Mouse (Mus musculus): ENCODE measurements at regions not wholly inside any gene's neighbourhood (a gene's known extent, or its start where the extent isn't known, plus 50 kb on each side); places are given as distances from the start of the nearest gene placed in this dataset.

DNA sequence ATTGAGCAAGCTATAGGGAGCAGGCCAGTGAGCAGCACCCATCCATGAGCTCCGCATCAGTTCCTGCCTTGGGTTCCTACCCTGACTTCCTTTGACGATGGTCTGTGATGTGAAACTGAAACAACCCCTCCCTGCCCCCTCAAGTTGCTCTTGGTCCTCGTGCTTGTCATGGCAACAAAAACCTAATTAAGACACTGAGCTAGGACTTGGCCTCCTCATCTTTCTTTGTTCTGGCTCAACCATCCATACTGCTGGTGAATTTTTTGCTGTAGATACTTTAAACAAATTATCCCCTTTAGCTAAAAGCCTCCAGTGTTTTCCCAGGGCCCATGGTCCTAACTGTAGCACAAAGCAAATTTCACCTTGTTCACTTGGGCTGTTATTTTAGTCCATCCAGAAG is 129.9 kb upstream of the Peli2 start:
- DNase-seq (ENCODE audit: low read depth, low spot score) = no peak

DNA sequence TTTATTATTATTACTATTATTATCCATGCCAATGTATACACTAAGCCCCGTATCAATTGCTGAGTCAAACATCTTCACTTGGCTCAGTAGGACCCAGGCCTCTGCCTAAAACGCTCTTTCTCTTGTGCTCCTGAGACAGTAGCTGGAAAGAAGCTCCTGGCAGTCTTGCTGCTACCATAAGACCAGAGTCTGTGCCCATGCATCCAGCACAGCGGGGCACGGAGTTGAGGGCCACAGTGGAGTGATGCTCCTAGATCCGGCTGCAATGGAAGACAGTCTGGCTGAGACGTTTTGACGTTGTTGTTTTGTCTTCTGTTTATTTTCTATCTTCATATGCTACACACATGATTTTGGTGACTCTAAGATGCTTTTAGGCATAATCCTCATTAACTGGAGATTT is 129.1 kb upstream of the Peli2 start:
- no peak for DNase-seq (ENCODE audit: low read depth, low spot score)

- no peak for DNase-seq (ENCODE audit: low read depth, low spot score)
These were observed 128.5 kb upstream of the Peli2 start for GRCm38 (mm10) chr14:47992091-47992490.

DNA sequence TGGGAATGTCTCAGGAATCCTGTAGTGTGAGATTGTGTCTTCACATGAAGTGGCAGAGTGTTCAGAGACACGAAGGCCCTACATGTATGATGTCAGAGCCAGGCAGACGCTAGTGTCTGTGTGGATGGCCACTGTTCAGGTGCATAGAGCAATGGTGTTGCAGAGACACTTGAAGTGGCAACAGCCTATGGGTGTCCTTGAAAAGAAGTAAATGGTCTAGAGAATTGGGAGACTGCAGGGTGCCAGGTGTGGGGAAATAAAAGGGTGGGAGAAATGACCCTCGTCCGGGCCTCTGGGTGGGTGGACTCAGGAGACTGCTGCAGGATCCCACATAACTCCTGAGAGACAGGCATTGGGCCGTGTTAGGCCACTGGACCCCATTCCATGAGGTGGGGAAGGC is 127.8 kb upstream of the Peli2 start:
- no peak for DNase-seq (ENCODE audit: low read depth, low spot score)

DNA sequence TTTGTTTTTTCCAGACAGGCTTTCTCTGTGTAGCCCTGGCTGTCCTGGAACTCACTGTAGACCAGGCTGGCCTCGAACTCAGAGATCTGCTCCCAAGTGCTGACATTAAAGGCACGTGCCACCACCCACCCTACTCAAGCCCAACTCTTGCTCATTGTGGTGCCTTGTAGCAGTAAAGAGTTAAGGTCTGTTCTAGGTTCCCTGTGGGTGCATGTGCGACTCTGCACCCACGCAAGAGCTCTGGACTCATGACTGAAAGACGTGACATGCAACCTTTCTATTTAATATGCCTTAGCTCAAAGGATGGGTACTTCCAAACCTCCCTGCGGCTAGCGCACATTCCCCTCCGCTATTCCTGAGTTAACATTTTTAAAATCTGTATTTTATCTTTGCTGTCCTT is 121.7 kb upstream of the Peli2 start:
- DNase-seq (ENCODE audit: low read depth, low spot score) = no peak

DNA sequence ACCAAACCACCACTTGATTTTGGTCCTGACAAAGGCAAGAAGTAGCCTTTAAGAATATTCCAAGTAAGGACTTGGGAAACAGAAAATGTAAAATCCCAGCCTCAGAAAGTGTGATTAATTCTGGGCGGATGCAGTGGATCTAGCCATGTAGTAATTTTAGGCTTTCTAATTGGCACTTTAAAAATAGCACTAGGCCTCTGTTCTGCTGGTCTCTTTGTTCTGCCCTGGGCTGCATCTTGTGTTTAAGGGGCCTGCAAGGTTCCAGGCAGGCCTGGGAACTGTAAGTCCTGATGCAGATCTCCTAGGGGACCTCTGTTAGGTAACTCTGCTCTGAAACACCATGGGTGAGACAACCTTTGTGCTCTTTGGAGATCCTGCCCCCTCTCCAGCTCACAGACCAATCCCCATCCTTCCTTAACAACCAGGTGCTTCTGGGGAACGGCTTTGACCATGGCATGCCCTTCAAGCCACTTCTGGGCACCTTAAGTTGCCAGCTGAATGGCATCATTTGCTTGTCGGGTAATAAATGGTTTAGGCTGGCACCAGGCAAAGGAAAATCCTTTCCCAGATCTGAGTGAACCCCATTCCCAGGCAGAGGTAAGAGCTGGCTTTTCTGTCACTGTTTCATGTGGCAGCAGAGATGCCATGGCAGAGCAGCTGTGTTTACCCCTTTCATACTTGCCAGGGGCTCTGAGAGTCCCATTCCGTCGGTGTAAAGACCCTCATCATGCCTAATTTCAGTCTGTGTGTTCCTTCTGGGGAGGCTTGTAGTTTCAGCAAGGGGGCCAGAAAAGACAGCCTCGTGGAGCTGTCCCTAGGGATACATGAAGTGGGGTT is 115.3 kb upstream of the Peli2 start:
- DNase-seq (ENCODE audit: low read depth, low spot score) = no peak

GRCm38 (mm10) chr14:48005929-48006309 is 114.7 kb upstream of the Peli2 start:
- no peak for DNase-seq (ENCODE audit: low read depth, low spot score)

- DNase-seq (ENCODE audit: low read depth, low spot score) = no peak
These were observed 108.0 kb upstream of the Peli2 start for GRCm38 (mm10) chr14:48012361-48013215.

DNA sequence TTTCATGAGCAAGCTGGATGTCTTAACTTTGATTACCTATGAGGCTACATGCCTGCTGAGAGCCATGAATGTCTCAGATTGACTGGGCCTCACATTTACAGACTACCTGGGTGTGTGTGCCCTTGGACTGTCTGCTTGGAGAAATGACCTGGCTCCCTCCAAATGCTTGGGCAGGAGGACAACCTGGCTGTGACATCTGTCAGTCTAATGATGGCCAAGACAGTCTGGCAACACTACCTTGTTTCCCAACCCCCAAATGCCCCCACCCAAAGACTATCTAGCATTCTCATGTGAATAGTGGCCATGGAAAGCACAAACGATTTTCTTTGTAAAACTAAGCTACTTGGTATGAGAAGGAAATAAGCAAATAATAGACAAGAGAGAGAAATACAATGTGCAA is 107.2 kb upstream of the Peli2 start:
- no peak for DNase-seq (ENCODE audit: low read depth, low spot score)

DNA sequence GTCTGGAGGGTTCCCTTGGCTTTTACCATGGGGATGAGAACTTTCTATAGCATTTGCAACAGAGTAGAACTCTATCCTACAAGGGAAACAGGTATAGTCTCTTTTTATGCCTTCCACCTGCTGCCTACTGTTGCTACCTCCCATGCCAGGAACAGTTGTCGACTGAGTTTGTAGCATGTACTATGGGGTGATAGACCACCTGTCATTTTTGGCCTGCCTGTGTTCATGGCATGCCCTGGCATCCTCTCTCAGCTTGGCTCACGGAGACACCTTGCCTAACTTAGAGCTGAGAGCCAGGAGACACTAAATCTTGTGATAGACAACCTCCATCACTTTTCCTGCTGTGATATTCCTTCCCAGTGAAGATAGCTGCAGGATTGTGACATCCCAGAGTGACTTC is 105.8 kb upstream of the Peli2 start:
- no peak for DNase-seq (ENCODE audit: low read depth, low spot score)

GRCm38 (mm10) chr14:48017971-48018370 is 102.7 kb upstream of the Peli2 start:
- DNase-seq (ENCODE audit: low read depth, low spot score) = no peak

- DNase-seq (ENCODE audit: low read depth, low spot score) = no peak
These were observed 101.3 kb upstream of the Peli2 start for GRCm38 (mm10) chr14:48019331-48019730.

- DNase-seq (ENCODE audit: low read depth, low spot score) = no peak
These were observed 98.4 kb upstream of the Peli2 start for GRCm38 (mm10) chr14:48022271-48022670.

DNA sequence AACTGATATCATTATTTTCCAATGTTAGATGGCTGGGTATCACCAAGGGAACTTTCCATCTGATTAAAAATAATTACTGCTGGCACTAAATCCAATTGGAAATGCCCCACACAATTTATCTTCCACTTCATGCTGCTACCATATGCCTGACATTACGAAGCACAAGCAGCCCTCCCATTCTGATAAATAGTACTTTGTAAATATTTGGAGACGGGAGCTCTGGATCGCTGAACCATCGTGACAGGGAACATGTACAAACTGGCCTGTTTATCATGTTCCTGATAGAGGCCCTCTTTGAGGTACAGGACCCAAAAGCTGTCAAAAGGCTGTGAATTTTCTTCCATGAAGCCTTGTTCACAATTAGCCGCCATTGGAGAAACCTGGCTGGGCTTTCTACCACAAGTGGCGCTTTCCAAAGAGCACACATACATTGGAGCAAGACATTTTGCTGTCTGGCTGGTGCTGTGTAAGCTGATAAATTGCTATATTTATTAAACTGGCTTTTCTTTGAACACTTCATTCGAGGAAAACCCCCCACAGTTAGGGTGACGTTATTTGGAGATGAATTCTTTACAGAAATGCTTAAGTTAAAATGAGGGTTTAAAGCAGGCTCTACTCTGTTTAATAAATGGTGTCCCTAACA is 96.5 kb upstream of the Peli2 start:
- no peak for DNase-seq (ENCODE audit: low read depth, low spot score)

DNA sequence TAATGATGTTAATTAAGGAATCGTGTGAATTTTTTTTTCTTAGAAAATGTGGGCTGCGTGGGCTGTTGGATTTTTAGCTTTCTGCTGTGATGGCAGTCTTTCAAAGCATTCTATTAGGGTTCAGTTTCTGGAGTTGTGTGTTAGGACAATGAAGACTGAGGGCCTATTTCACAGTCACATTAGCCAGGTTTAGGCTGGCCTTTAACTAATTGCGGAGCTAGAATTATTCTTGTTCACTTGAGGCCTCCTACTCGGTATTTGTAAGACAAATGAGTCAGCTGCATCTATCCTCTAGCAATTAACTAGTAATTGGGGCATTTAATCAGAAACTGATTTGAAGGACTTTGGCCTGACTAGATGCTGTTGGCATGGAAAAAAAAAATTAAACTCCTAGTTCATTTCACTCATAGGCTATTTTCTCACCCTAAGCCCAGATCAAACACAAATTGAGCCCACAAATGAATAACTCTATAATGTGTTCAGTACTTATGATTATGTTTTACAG is 81.3 kb upstream of the Peli2 start:
- DNase-seq (ENCODE audit: low read depth, low spot score) = no peak

DNA sequence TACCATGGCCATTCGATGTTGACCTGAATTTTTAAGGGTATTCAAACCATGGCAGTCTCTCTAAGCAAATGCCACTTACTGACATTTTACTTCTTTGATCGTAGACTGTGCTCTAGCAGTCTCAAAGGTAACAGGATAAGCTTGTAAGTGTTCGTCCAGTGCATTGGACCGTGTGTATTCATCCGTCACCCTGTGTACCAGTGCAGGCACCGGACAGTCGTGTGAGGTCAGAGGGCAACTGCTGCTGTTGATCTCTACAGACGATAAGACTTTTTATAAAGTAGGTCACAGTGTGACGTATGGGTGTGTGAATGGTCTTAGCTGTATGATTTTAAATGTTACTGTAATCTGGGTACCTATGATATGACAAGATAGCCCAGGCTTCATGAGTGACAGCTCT is 74.5 kb upstream of the Peli2 start:
- DNase-seq (ENCODE audit: low read depth, low spot score) = no peak

DNA sequence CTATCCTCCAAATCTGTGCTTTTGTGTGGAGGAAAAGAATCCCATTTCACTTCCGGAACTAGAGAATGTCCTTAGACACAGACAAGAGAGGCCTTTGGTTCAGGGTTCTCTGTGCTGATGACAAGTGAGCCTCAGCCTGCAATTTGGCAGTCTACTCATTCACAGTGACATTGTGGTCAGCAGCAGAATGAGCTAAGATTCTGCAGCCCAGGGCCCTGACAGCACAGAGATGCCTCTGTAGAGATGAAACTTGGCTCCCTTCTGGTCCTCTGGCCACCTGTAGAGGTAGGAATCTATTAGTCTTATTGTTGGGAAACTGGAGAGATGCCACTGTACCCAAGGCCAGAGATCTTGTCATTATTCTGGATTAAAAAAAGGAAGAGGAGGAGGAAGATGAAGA is 73.8 kb upstream of the Peli2 start:
- DNase-seq (ENCODE audit: low read depth, low spot score) = no peak

DNA sequence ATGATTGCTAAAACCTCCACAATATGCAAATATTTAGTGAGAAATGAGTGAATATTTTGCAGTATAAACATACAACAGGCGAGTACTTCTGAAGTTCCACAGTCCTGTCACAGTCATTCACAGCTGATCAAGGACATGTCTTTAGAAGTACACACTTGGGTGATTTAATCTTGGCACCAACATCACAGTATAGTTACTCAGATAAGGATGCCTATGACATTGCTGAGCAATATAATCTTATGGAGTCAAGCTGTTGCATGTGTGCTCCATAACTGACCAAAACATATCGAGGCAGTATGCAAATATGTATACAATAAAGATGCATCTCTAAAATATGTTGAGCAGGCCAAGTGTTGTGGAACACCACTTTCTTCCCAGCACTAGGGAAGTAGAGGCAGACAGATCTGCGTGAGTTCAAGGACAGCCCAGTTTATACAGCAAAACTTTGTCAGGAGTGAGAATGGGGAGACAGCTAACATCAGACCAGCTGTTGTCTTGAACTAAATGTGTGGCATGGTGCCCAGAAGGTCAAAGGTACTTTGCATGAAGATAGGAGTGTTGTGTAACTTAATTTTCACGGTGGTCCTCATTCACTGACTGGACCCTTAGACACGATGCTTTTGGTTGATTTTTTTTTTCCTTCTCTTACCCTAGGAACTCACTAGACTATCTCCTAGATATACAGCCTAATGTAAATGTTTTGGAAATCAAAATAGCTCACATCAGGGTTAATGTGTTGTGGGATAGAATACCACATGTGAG is 70.7 kb upstream of the Peli2 start:
- DNase-seq (ENCODE audit: low read depth, low spot score) = no peak

- no peak for DNase-seq (ENCODE audit: low read depth, low spot score)
These were observed 70.2 kb upstream of the Peli2 start for GRCm38 (mm10) chr14:48050460-48050760.

- DNase-seq (ENCODE audit: low read depth, low spot score) = no peak
These were observed 68.7 kb upstream of the Peli2 start for GRCm38 (mm10) chr14:48051971-48052370.

DNA sequence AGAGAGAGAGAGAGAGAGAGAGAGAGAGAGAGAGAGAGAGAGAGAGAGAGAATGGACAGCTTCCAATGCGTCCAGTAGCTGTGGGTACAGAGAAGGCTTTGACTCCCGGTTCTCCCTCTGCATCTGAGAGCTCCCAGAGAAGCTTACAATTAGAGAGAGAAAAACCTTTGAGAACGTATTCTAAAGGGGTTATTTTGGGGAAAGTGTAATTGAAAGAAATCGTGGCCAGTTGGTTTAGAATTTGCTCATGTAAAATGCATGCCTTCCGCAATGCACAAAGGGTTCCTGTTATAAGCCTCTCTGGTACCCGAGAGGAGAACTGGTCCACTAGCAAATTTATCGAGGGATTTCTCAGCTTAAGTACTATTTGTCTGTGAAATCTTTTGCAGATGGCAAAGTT is 68.2 kb upstream of the Peli2 start:
- DNase-seq (ENCODE audit: low read depth, low spot score) = no peak

DNA sequence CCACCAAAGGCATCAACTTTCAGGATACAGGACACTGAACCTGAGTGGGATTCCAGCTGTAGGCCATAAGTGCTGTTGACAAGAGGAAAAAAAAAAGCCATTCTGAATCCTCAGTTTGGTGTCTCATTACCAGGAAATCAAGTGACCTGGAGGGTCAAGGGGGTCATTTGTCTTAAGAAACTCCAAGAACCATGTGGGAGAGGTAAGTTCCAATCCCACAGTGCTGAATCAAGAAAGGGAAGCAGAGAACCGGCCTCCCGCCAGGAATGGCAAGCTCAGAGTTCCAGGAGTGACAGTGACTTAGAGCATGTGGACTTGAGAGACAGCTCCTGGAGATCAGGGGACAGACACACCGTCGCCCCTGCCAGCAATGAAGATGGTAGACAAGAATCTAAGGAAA is 67.5 kb upstream of the Peli2 start:
- DNase-seq (ENCODE audit: low read depth, low spot score) = no peak
